Mouse (Mus musculus): Measurements from ENCODE around the gene Iqcc. TPM values are rescaled to one million over a fixed set of nuclear protein-coding genes. Genes with fewer than 3 reads are reported as not detected.
A peak's percentile ranks its signal among the peaks of the same experiment; 100 is the strongest.

Iqcc gene
- polyA plus RNA-seq, 1 experiment from 2014 or later: 25.8 TPM

- WGBS: under 1% methylated on average over 74 of the region's 74 CpGs
- DNase-seq: peak; percentile 91
- TF ChIP-seq CTCF (IDR thresholded peaks at IDR 0.05; ENCODE audit: low read depth): peak; percentile 21; the same call in 1 of the 2 replicates
These were observed 18.4 kb downstream of the Iqcc start, which contains the start of the genes Eif3i and Tmem234 for GRCm38 (mm10) chr4:129600233-129601158. Gene Eif3i (minus strand): TSS chr4:129600648. Gene Tmem234 (plus strand): TSS chr4:129600668.

GRCm38 (mm10) chr4:129588865-129589264 is 30.0 kb downstream of the Iqcc start:
- H3K27me3 ChIP-seq (ENCODE audit: insufficient read depth, low read length): no peaks in the 10 kb centered on the region
- DNase-seq (no peak), ATAC-seq (ENCODE audit: insufficient read depth) (no peak)
- no peaks in the 10 kb centered on the region for H3K9me3 ChIP-seq (ENCODE audit: low read depth, low read length)
- 77% methylated on average over 4 of the region's 4 CpGs for WGBS
- H3K36me3 ChIP-seq (ENCODE audit: insufficient read depth): peaks cover 34% of the 10 kb centered on the region
- TF ChIP-seq CTCF (IDR thresholded peaks at IDR 0.05; ENCODE audit: low read depth): no peak
- no peak overlapping the region for H3K4me3 ChIP-seq (ENCODE audit: low read depth, low read length)
- no peak overlapping the region for H3K27ac ChIP-seq (ENCODE audit: low read depth)
- no peaks in the 10 kb centered on the region for H3K4me1 ChIP-seq (ENCODE audit: insufficient read depth)
- no peak overlapping the region for H3K4me2 ChIP-seq
- H3K9ac ChIP-seq: no peak overlapping the region

More at GRCm38 (mm10) chr4:129600233-129601158, 18.4 kb downstream of the Iqcc start, which contains the start of the genes Eif3i and Tmem234:
- ATAC-seq (ENCODE audit: insufficient read depth): peak; percentile 92
- H3K9me3 ChIP-seq (ENCODE audit: low read depth, low read length): no peaks in the 10 kb centered on the region
- peak within 1 kb of the TSS; percentile 68 for H3K27ac ChIP-seq (ENCODE audit: low read depth)
- H3K4me3 ChIP-seq (ENCODE audit: low read depth, low read length): peak within 1 kb of the TSS; percentile 91
- peak within 1 kb of the TSS; percentile 71 for H3K9ac ChIP-seq
- H3K4me1 ChIP-seq (ENCODE audit: insufficient read depth): peaks cover 10% of the 10 kb centered on the region
- peaks cover 60% of the 10 kb centered on the region for H3K36me3 ChIP-seq (ENCODE audit: insufficient read depth)
- H3K27me3 ChIP-seq (ENCODE audit: insufficient read depth, low read length): no peaks in the 10 kb centered on the region
- peak within 1 kb of the TSS; percentile 71 for H3K4me2 ChIP-seq

GRCm38 (mm10) chr4:129586943-129587342 is 32.0 kb downstream of the Iqcc start:
- peaks cover 16% of the 10 kb centered on the region for H3K36me3 ChIP-seq (ENCODE audit: insufficient read depth)
- no peaks in the 10 kb centered on the region for H3K27me3 ChIP-seq (ENCODE audit: insufficient read depth, low read length)
- no peak overlapping the region for H3K4me2 ChIP-seq
- DNase-seq: no peak
- no peak for TF ChIP-seq CTCF (IDR thresholded peaks at IDR 0.05; ENCODE audit: low read depth)
- WGBS: 33% methylated on average over 1 of the region's 1 CpGs
- H3K9ac ChIP-seq: no peak overlapping the region
- no peak overlapping the region for H3K4me3 ChIP-seq (ENCODE audit: low read depth, low read length)
- no peak overlapping the region for H3K27ac ChIP-seq (ENCODE audit: low read depth)
- H3K9me3 ChIP-seq (ENCODE audit: low read depth, low read length): no peaks in the 10 kb centered on the region
- H3K4me1 ChIP-seq (ENCODE audit: insufficient read depth): no peaks in the 10 kb centered on the region
- ATAC-seq (ENCODE audit: insufficient read depth): no peak

- peaks cover 4% of the 10 kb centered on the region for H3K36me3 ChIP-seq (ENCODE audit: insufficient read depth)
- H3K4me3 ChIP-seq (ENCODE audit: low read depth, low read length): peak overlapping the region; percentile 44; the same call in 1 of the 2 replicates
- no peak for DNase-seq
- ATAC-seq (ENCODE audit: insufficient read depth): peak; percentile 42; the same call in 1 of the 2 replicates
- H3K9me3 ChIP-seq (ENCODE audit: low read depth, low read length): no peaks in the 10 kb centered on the region
- H3K27ac ChIP-seq (ENCODE audit: low read depth): no peak overlapping the region
- H3K4me1 ChIP-seq (ENCODE audit: insufficient read depth): no peaks in the 10 kb centered on the region
- H3K4me2 ChIP-seq: peak overlapping the region; percentile 85
- no peaks in the 10 kb centered on the region for H3K27me3 ChIP-seq (ENCODE audit: insufficient read depth, low read length)
- 72% methylated on average over 9 of the region's 9 CpGs for WGBS
- no peak overlapping the region for H3K9ac ChIP-seq
- no peak for TF ChIP-seq CTCF (IDR thresholded peaks at IDR 0.05; ENCODE audit: low read depth)
These were observed 33.1 kb downstream of the Iqcc start for GRCm38 (mm10) chr4:129585773-129586172.

- H3K27ac ChIP-seq (ENCODE audit: low read depth): peak overlapping the region; percentile 65
- 2% methylated on average over 36 of the region's 36 CpGs for WGBS
- H3K36me3 ChIP-seq (ENCODE audit: insufficient read depth): no peaks in the 10 kb centered on the region
- no peaks in the 10 kb centered on the region for H3K27me3 ChIP-seq (ENCODE audit: insufficient read depth, low read length)
- no peaks in the 10 kb centered on the region for H3K9me3 ChIP-seq (ENCODE audit: low read depth, low read length)
- peak; percentile 91 for DNase-seq
- peak; percentile 83 for ATAC-seq (ENCODE audit: insufficient read depth)
- peak overlapping the region; percentile 44 for H3K4me3 ChIP-seq (ENCODE audit: low read depth, low read length)
- peak overlapping the region; percentile 85 for H3K4me2 ChIP-seq
- H3K4me1 ChIP-seq (ENCODE audit: insufficient read depth): no peaks in the 10 kb centered on the region
- peak; percentile 72 for TF ChIP-seq CTCF (IDR thresholded peaks at IDR 0.05; ENCODE audit: low read depth)
- H3K9ac ChIP-seq: peak overlapping the region; percentile 58
These were observed 33.9 kb downstream of the Iqcc start for GRCm38 (mm10) chr4:129584884-129585608.

- ATAC-seq (ENCODE audit: insufficient read depth): no peak
- Histone ChIP-seq H3K9me3 (ENCODE audit: low read depth, low read length) (no peaks in the 10 kb centered on the region), H3K4me1 (ENCODE audit: insufficient read depth) (no peaks in the 10 kb centered on the region), H3K36me3 (ENCODE audit: insufficient read depth) (no peaks in the 10 kb centered on the region), H3K4me3 (ENCODE audit: low read depth, low read length) (peak overlapping the region; percentile 44), H3K4me2 (peak overlapping the region; percentile 85), H3K27me3 (ENCODE audit: insufficient read depth, low read length) (no peaks in the 10 kb centered on the region), H3K27ac (ENCODE audit: low read depth) (peak overlapping the region; percentile 65), H3K9ac (peak overlapping the region; percentile 58)
- DNase-seq: no peak
- WGBS: 52% methylated on average over 1 of the region's 1 CpGs
- no peak for TF ChIP-seq CTCF (IDR thresholded peaks at IDR 0.05; ENCODE audit: low read depth)
These were observed 34.5 kb downstream of the Iqcc start for GRCm38 (mm10) chr4:129584370-129584769.

All from lung, embryonic 14.5 days (tissue).